Mouse (Mus musculus): Measurements from ENCODE around the gene Ybx3.

GRCm38 (mm10) chr6:131378858-131379428, 9.3 kb downstream of the Ybx3 start:
- TF ChIP-seq POLR2A (IDR thresholded peaks at IDR 0.05; ENCODE audit: extremely low read depth, insufficient read depth, low read length) (no peak), CTCF (IDR thresholded peaks at IDR 0.05; ENCODE audit: extremely low read depth, insufficient read depth, low read length) (no peak)
